Mouse (Mus musculus): ENCODE measurements around the gene Nckap5. TPM values are rescaled to one million over a fixed set of nuclear protein-coding genes. Genes with fewer than 3 reads are reported as not detected.

The Nckap5 gene
- total RNA-seq, 2 experiments from 2014 or later = 5.6 to 7.2 TPM

GRCm38 (mm10) chr1:126593044-126593805 lies 237.4 kb downstream of the Nckap5 start:
- DNase-seq (ENCODE audit: low spot score in 2 of 2) = no peak
- intact Hi-C loops (cut with DNase I) = no loop called here

- DNase-seq (ENCODE audit: low spot score in 2 of 2) = no peak
- intact Hi-C loops (cut with DNase I) = no loop called here
These were observed 239.7 kb downstream of the Nckap5 start for GRCm38 (mm10) chr1:126590911-126591310.

DNA sequence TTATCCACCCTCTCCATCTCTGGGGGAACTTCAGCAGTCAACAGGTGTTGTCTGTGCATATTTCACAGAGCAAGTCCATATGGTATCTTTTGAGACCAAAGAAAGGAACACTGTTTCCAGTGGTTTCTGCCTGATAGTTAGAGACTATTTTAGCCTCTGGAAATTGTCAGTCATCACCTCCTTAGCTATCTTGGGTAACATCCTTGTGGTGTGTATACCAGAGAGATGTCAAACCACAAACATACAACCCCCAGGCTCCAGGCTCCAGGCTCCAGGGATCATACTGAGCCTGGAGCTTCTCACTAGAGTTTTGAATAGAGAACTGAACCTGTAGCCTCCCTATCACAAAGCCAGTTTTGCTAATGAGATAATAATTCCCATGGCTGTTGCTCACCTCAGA lies 252.4 kb downstream of the Nckap5 start:
- intact Hi-C loops (cut with DNase I) = no loop called here
- DNase-seq (ENCODE audit: low spot score in 2 of 2) = no peak

DNA sequence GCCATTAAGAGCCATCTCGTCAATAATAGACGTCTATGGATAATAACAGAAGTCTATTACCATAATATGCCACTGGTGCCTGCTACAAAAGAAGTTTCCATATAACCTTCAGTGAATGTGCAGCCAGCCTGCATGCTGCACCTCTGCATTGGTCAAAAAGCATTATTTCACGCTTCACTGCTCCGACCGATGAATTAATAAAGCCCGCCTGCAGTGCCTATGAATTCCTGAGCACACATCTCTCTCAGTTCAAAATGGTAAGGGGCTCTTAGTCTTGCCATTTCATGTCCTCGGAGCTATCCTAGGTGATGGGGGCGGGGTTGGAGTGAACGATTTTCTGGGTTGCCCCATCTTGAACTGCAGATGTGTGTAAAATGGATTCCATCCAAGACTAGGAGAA lies 256.3 kb downstream of the Nckap5 start:
- intact Hi-C loops (cut with DNase I) = no loop called here
- no peak for DNase-seq (ENCODE audit: low spot score in 2 of 2)

- intact Hi-C loops (cut with DNase I) = no loop called here
- DNase-seq (ENCODE audit: low spot score in 2 of 2) = no peak
These were observed 256.9 kb downstream of the Nckap5 start for GRCm38 (mm10) chr1:126573714-126574113.

- intact Hi-C loops (cut with DNase I) = no loop called here
- no peak for DNase-seq (ENCODE audit: low spot score in 2 of 2)
These were observed 257.5 kb downstream of the Nckap5 start for GRCm38 (mm10) chr1:126573097-126573496.

- intact Hi-C loops (cut with DNase I) = no loop called here
- DNase-seq (ENCODE audit: low spot score in 2 of 2) = no peak
These were observed 260.9 kb downstream of the Nckap5 start for GRCm38 (mm10) chr1:126569611-126570238.

DNA sequence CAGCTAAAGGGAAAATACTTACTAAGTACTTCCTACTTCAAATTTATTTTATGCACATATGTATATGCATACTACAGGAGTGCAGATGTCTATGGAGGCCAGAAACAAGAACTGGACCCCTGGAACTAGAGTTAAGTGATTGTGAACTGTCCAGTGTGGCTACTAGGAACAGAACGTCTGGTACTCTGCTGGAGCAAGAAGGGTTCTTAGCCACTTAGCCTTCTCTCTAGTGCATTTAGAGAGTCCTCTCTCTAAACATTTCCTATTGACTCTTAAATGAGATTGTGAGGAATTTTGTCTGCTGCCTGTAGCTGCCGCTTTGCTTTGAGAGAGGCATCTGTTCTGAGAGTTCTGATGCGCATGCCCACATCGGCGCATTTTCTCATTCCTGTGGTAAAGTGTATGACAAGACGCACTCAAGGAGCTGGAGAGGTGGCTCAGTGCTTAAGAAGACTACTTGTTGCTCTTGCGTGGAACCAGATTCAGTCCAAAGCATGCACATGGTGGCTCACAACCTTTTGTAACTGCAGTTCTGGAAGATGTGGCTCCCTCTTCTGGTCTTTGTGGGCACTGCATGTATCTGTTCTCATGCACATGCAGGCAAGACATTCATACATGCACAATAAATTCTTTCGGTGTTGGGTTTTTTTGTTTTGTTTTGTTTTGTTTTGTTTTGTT lies 261.9 kb downstream of the Nckap5 start:
- intact Hi-C loops (cut with DNase I) = no loop called here
- DNase-seq (ENCODE audit: low spot score in 2 of 2) = peak; percentile 17 to 21

GRCm38 (mm10) chr1:126565151-126565725 lies 265.4 kb downstream of the Nckap5 start:
- DNase-seq (ENCODE audit: low spot score in 2 of 2) = no peak
- intact Hi-C loops (cut with DNase I) = no loop called here

GRCm38 (mm10) chr1:126560931-126561330 lies 269.7 kb downstream of the Nckap5 start:
- DNase-seq (ENCODE audit: low spot score in 2 of 2) = no peak
- intact Hi-C loops (cut with DNase I) = no loop called here

- DNase-seq (ENCODE audit: low spot score in 2 of 2) = no peak
- intact Hi-C loops (cut with DNase I) = no loop called here
These were observed 272.8 kb downstream of the Nckap5 start for GRCm38 (mm10) chr1:126557791-126558294.

GRCm38 (mm10) chr1:126547979-126548378 lies 282.6 kb downstream of the Nckap5 start:
- no peak for DNase-seq (ENCODE audit: low spot score in 2 of 2)
- intact Hi-C loops (cut with DNase I) = no loop called here

- no peak for DNase-seq (ENCODE audit: low spot score in 2 of 2)
- intact Hi-C loops (cut with DNase I) = no loop called here
These were observed 286.1 kb downstream of the Nckap5 start for GRCm38 (mm10) chr1:126544471-126544870.

- DNase-seq (ENCODE audit: low spot score in 2 of 2) = no peak
- intact Hi-C loops (cut with DNase I) = no loop called here
These were observed 293.3 kb downstream of the Nckap5 start for GRCm38 (mm10) chr1:126537223-126537757.

GRCm38 (mm10) chr1:126535527-126535926 lies 295.1 kb downstream of the Nckap5 start:
- DNase-seq (ENCODE audit: low spot score in 2 of 2) = peak in 1 of 2 experiments; percentile 3
- intact Hi-C loops (cut with DNase I) = no loop called here

DNA sequence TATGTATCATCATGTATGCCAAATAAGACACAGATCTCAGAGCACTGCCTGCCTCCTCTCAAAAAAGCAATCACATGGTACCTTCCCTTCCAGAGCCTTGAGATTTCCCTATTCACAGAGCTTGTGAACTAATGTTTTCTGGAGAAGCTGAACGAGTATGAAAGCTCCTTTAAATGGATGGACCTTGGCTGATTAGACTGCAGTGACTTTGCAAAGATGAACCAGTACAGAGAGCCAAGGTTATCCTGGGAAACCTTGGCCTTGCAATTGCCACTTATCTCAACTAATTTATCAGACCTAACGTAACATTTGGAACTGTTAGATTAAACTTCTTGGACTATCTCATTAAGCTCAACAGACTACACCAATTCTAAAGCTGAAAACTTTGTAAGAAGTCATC lies 296.6 kb downstream of the Nckap5 start:
- DNase-seq (ENCODE audit: low spot score in 2 of 2) = no peak
- intact Hi-C loops (cut with DNase I) = no loop called here

DNA sequence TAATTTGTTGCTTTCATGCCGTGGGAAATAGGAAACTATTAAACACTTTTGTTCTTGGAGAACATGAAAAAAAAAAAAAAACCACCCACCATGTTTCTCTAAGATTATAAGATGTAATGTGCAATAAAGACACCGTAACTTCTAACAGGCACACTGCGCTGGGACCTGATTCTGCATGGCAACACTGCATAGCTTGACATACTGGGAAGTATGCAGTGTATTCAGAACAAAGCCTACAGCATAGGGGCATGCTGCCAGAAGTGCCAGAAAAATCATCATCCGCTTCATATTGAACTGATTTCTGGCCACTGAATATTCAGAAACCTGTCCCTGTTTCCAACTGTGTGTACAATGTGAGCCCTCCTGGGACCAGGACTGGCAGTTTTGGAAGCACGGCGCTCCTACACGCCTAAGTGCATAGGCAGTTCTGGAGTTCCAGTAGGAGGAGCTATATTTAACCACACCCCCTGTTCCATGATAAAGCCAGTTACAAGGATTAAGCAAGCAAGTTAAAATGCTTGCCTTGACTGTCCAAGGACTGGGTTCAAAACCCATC lies 302.5 kb downstream of the Nckap5 start:
- DNase-seq (ENCODE audit: low spot score in 2 of 2) = peak in 1 of 2 experiments; percentile 22
- intact Hi-C loops (cut with DNase I) = no loop called here

GRCm38 (mm10) chr1:126518067-126518466 lies 312.5 kb downstream of the Nckap5 start:
- intact Hi-C loops (cut with DNase I) = no loop called here
- DNase-seq (ENCODE audit: low spot score in 2 of 2) = no peak

DNA sequence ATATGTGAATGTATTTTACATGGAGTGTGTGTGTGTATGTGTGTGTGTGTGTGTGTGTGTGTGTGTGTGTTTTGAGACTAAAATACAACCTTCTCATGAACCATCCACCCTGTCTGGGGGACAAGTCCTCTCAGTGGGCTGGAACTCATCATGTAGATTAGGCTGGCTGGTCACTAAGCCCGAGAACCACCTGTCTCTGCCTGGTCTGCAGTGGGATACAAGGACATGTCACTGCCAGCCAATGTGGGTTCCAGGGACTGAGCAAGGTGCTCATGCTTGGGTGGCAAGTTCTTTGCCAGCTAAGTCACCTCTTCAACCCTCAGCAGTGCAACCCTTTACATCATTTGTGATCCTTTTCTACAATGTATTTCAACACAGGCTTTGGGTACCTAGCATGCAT lies 313.2 kb downstream of the Nckap5 start:
- intact Hi-C loops (cut with DNase I) = no loop called here
- DNase-seq (ENCODE audit: low spot score in 2 of 2) = no peak

Data from left cerebral cortex, postnatal 25 days (tissue).